Mouse (Mus musculus): ENCODE results near the gene Tnni3k.
"Not testable (repeated sequence)": the region's sequence is repeated elsewhere in the genome, so short reads cannot be mapped to it uniquely, and the experiment has no call there.

Gene Tnni3k

GRCm38 (mm10) chr3:154825739-154826138 lies 229.5 kb downstream of the Tnni3k start:
- no peak for DNase-seq (ENCODE audit: low spot score)

GRCm38 (mm10) chr3:154824713-154825112 lies 230.5 kb downstream of the Tnni3k start:
- no peak for DNase-seq (ENCODE audit: low spot score)

DNA sequence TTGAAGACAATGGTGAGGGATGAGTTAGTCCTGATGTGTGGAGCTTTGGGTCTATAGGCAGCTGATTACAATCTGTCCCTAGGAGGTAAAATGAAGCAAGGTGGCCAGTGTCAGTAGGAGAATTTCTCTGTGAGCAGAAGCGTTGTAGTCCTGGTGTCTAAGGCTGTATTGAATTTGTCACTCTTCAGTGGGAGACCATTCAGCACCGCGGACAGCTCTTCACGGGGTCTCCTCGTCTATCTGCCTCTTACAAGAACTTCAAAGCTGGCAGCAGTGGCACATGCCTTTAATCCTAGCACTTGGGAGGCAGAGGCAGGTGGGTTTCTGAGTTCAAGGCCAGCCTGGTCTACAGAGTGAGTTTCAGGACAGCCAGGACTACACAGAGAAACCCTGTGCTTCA lies 235.5 kb downstream of the Tnni3k start:
- not testable (repeated sequence) for DNase-seq (ENCODE audit: low spot score)

- peak; percentile 29 for DNase-seq (ENCODE audit: low spot score)
These were observed 237.5 kb downstream of the Tnni3k start for GRCm38 (mm10) chr3:154817732-154818131.

- no peak for DNase-seq (ENCODE audit: low spot score)
These were observed 238.2 kb downstream of the Tnni3k start for GRCm38 (mm10) chr3:154816801-154817625.

- no peak for DNase-seq (ENCODE audit: low spot score)
These were observed 239.0 kb downstream of the Tnni3k start for GRCm38 (mm10) chr3:154816231-154816630.

GRCm38 (mm10) chr3:154815606-154816005 lies 239.6 kb downstream of the Tnni3k start:
- no peak for DNase-seq (ENCODE audit: low spot score)

DNA sequence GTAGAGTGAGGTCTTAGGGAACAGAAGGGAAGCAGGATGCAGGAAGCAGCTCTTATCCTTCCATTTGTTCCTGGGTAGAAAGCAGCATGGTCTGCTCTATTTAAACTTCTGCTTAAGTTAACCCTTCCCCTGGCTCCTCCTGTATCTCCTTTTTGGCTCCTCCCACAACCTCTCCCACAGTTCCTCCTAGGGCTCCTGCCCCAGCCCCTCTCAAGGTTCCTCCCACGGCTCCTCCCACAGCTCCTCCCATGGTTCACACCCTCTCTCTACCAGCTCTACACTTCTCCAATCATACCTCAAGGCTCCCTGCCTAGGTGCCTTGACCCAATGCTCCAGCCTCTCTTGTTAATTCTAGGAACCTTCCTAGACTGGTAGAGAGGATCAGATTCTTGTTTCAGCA lies 242.3 kb downstream of the Tnni3k start:
- no peak for DNase-seq (ENCODE audit: low spot score)

GRCm38 (mm10) chr3:154811833-154812232 lies 243.4 kb downstream of the Tnni3k start:
- no peak for DNase-seq (ENCODE audit: low spot score)

GRCm38 (mm10) chr3:154811281-154811680 lies 243.9 kb downstream of the Tnni3k start:
- no peak for DNase-seq (ENCODE audit: low spot score)

DNA sequence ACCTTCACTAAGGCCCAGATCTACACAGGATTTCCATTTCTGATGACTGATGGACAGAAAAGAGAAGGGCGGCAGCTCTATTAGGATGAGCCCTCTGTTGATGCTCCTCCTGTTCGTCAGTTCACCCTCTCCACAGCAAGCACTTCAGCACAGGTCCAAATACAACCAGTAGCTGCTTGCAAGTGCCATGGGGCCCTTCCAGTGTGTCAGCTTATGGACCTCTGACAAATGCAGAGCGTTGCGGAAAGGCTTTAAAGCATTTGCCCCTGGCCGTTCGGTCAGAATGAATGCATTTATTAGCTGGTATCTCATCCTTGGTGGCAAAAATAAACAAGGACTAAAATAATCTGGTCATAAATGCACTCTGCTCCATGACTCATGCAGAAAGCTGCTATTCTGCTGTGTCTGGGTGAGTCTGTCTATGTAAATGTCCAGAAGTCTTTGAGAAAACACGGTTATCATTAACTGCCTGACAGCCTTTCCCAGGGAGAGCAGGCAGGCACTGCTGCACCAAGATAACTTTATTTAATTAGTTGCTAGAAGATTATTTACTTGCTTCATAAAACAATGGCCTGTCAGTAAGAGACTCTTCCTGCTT lies 244.8 kb downstream of the Tnni3k start:
- no peak for DNase-seq (ENCODE audit: low spot score)

DNA sequence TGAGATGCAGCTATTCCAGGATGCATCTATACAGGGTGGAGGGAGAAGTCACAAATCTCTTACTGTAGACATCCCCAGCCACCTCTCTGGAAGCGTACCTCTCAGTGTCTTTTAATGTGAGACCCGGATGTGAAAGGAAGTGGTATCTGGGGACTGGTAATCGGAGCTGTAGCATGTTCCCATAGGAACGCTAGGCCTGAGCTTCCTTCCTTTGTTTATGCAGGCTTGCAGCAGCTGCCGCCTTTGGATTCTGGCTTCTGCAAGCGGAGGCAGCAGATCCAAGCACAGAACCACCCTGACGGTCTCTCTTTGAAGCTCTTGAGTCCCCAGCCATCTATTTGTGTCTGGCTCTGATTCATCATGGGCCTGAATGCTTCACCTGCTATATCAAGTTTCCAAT lies 248.6 kb downstream of the Tnni3k start:
- DNase-seq (ENCODE audit: low spot score), result no peak

GRCm38 (mm10) chr3:154800888-154801429 lies 254.2 kb downstream of the Tnni3k start:
- DNase-seq (ENCODE audit: low spot score), result no peak

DNA sequence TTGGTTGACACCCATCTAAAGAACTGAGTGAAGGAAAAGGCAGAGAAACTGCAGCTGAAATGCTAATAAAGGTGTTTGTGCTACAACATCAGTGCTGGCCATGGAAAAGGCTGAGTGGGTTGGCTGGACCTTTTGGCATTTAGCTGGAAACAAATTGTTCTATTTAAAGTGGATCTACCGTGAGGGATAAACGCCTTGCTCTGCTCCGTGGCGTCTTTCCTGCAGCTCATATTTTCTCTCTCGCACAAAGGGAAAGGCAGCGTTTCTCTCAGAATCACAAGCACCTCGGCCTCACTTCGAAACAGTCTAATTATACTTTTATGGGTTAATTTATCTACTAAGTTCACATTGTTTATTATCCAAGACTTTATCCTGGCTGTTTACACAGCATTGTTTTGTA lies 254.8 kb downstream of the Tnni3k start:
- DNase-seq (ENCODE audit: low spot score), result no peak

DNA sequence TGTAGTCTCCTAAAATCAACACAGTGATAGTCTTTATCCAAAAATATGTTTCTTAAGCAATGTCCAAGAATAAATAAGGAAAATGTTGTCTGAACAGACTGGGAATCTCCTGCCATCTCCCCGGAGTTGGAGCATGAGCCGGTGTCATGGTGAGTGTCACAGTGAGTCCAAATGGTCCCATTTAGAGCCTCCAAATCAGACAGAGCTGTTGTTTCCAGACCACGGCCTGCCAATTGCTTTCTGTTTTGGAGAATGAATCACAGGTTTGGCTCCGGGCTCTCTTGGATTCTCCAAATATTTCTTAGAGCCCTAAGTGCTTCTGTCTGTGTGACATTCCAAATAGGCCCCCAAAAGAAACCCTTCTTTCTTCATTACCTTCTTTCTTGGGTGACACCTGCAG lies 256.4 kb downstream of the Tnni3k start:
- no peak for DNase-seq (ENCODE audit: low spot score)

DNA sequence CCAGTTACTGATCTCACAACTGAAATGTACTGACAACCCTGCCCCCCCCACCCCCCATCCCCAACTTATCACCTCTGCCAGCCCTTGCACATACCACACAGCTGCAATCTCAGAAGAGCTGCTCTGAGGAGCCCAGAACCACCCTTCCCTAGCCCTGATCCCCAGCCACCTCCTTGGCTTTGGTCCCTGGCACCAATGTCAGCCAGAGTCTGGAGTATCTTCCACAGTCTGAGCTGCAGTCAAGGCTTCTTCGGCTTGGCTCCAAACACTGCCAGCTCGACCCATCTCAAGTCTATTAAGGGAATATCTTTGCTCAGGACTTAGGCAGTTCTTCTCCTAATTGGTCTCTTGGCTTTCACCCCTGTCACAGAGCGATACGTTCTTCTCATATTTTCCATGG lies 261.6 kb downstream of the Tnni3k start:
- no peak for DNase-seq (ENCODE audit: low spot score)

- DNase-seq (ENCODE audit: low spot score), result no peak
These were observed 267.6 kb downstream of the Tnni3k start for GRCm38 (mm10) chr3:154787611-154788010.

DNA sequence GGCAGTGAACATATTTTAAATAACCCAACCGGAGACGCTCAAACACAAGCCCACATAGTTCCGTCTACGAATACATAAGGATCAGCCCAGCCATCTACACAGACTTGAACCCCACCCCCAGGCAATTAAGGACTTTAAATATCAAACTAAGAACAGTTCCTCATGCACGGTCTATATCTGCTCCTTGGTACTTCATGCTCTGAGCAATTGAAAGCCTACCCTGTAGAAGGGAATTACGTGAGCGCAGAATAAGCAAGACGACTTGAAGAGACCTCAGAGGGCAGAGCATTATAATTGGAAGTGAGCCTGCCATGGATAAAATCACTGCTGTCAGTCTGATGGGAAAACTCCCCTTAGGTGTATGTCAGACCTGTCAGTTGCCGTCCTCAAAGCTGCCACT lies 268.9 kb downstream of the Tnni3k start:
- DNase-seq (ENCODE audit: low spot score), result no peak

GRCm38 (mm10) chr3:154778836-154779595 lies 276.2 kb downstream of the Tnni3k start:
- DNase-seq (ENCODE audit: low spot score), result no peak

DNA sequence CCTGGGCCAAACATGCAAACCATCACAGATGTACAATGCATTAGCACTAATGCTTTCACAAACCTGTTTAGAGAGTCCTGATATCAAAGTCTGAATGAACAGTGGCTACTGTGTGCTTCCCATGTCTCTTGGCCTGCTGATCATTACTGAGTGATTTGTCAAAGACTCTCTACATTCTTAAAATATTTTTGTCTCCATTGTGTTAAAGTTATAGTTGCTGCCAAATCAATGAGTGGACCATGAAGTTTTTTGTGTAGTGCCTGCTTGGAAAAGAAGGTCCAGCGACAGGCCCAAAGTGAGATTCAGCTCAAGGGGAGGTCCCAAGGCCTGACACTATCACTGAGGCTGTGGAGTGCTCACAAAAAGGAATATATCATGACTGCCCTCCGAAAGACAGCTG lies 283.6 kb downstream of the Tnni3k start:
- no peak for DNase-seq (ENCODE audit: low spot score)

GRCm38 (mm10) chr3:154766321-154766720 lies 288.9 kb downstream of the Tnni3k start:
- DNase-seq (ENCODE audit: low spot score), result no peak

GRCm38 (mm10) chr3:154764115-154764514 lies 291.1 kb downstream of the Tnni3k start:
- no peak for DNase-seq (ENCODE audit: low spot score)

- no peak for DNase-seq (ENCODE audit: low spot score)
These were observed 291.8 kb downstream of the Tnni3k start for GRCm38 (mm10) chr3:154763374-154763773.

Data from urinary bladder, postnatal 25 days (tissue).